Mouse (Mus musculus): ENCODE data around the gene Atg5. TPM values are rescaled to one million over a fixed set of nuclear protein-coding genes. Genes with fewer than 3 reads are reported as not detected.
"Not testable (repeated sequence)": the region's sequence is repeated elsewhere in the genome, so short reads cannot be mapped to it uniquely, and the experiment has no call there.

Gene Atg5
- polyA plus RNA-seq, 1 experiment, result 19.0 TPM

GRCm38 (mm10) chr10:44309250-44309649 lies 41.1 kb downstream of the Atg5 start:
- DNase-seq (ENCODE audit: extremely low spot score in 1 of 2, low spot score in 1 of 2), result no peak

DNA sequence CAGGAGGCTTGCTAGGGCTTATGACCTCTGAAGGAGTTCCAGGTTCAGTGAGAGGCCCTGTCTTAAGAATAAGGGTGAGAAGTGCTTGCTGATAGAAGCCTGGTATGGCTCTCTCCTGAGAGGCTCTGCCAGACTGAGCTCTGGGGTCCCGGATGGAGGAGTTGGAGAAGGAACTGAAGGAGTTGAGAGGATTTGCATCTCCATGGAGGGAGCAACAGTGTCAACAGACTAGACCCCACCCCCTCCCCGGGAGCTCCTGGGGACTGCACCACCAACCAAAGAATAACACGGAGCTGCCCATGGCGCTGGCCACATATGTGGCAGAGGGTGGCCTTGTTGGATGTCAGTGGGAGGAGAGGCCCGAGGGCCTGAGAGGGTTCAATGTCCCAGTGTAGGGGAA lies 47.1 kb downstream of the Atg5 start:
- no peak for DNase-seq (ENCODE audit: extremely low spot score in 1 of 2, low spot score in 1 of 2)

GRCm38 (mm10) chr10:44316280-44317270 lies 48.4 kb downstream of the Atg5 start:
- peak in 1 of 2 experiments; percentile 34 for DNase-seq (ENCODE audit: extremely low spot score in 1 of 2, low spot score in 1 of 2)

- no peak for DNase-seq (ENCODE audit: extremely low spot score in 1 of 2, low spot score in 1 of 2)
Measured at GRCm38 (mm10) chr10:44322166-44322565, 54.0 kb downstream of the Atg5 start.

- DNase-seq (ENCODE audit: extremely low spot score in 1 of 2, low spot score in 1 of 2), result no peak
Measured at GRCm38 (mm10) chr10:44323070-44323775, 55.1 kb downstream of the Atg5 start.

- no peak for DNase-seq (ENCODE audit: extremely low spot score in 1 of 2, low spot score in 1 of 2)
Measured at GRCm38 (mm10) chr10:44323836-44324235, 55.7 kb downstream of the Atg5 start.

DNA sequence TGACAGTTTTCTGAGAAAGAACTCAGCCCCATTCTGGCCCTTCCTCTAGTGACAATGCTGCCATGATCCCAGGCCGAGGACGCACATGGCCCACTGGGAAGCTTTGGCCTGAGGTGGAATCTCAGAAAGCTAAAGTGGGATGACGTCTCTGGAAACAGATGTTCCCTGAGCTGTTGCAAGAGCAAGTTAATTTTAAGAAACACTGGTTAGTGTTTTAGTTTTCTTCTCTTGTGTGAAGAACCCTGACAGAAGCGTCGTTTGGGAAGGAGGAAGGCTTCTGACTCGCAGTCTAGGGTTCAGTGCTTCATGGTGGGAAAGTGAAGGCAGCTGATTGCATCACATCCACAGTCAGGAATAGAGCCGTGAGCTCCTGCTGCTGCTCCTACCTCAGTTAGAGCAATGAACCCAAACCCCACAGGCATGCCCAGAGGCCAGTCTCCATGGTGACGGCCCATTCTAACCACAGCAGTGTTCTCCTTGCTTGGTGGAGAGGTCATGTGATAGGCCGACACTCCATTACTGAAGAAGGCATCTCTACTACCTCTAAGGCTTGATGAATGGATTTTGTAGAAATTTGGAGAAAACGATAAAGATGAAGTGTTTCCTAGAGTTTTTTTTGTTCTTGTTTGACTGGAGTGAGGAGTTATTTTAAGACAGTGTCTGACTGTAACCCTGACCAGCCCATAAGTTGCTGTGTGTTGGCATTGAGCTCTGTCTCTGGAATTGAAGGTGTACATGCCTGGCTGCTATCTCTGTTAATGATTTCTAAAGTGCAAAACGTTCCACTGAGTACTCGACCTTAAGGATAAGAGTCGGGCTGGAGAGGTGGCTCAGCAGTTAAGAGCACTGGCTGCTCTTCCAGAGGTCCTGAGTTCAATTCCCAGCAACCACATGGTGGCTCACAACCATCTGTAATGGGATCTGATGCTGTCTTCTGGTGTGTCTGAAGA lies 57.7 kb downstream of the Atg5 start:
- DNase-seq (ENCODE audit: extremely low spot score in 1 of 2, low spot score in 1 of 2), result no peak

DNA sequence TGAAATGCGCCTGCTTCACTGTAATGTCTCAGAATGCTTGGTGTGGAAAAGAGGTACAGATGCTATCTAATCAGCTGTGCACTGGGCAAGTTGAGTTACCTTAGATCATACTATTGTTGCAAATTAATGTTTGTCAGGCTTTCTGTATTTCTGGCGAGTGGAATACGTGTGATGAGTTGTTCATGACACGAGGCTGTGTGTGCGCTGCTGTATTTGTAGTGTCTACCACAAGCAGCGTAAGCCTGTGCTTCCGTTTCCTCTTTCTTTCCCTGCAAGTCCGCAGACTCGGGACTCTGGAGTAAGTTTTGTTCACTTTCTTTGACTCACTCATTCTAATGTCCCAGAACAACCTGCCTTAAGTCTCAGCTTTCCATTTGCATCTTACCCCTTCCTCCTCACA lies 58.9 kb downstream of the Atg5 start:
- DNase-seq (ENCODE audit: extremely low spot score in 1 of 2, low spot score in 1 of 2), result no peak

GRCm38 (mm10) chr10:44328347-44328746 lies 60.2 kb downstream of the Atg5 start:
- peak; percentile 17 to 82 for DNase-seq (ENCODE audit: extremely low spot score in 1 of 2, low spot score in 1 of 2)

- DNase-seq (ENCODE audit: extremely low spot score in 1 of 2, low spot score in 1 of 2), result no peak
Measured at GRCm38 (mm10) chr10:44330717-44331116, 62.6 kb downstream of the Atg5 start.

GRCm38 (mm10) chr10:44331469-44331868 lies 63.3 kb downstream of the Atg5 start:
- DNase-seq (ENCODE audit: extremely low spot score in 1 of 2, low spot score in 1 of 2), result no peak

- not testable (repeated sequence) for DNase-seq (ENCODE audit: extremely low spot score in 1 of 2, low spot score in 1 of 2)
Measured at GRCm38 (mm10) chr10:44332656-44333055, 64.5 kb downstream of the Atg5 start.

GRCm38 (mm10) chr10:44336641-44337382 lies 68.7 kb downstream of the Atg5 start:
- DNase-seq (ENCODE audit: extremely low spot score in 1 of 2, low spot score in 1 of 2), result not testable (repeated sequence)

DNA sequence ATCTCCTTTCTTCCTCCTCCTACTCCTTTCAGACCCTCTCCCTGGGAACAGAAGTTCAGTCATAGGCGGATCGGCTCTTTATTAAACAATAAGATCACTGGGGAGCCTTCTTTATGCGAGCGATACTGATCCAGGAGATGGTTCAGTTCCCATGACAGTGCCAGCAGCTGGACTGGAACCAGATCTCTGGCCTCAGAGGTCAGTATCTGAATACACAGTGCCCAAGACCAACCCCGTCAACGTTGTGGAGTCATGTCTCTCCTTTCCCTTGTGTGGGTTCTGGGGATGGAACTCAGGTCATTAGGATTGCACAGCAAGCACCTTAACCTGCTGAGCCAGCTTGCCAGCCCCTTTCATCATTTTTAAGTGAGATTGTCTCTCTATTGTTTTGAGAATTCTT lies 70.4 kb downstream of the Atg5 start:
- no peak for DNase-seq (ENCODE audit: extremely low spot score in 1 of 2, low spot score in 1 of 2)

DNA sequence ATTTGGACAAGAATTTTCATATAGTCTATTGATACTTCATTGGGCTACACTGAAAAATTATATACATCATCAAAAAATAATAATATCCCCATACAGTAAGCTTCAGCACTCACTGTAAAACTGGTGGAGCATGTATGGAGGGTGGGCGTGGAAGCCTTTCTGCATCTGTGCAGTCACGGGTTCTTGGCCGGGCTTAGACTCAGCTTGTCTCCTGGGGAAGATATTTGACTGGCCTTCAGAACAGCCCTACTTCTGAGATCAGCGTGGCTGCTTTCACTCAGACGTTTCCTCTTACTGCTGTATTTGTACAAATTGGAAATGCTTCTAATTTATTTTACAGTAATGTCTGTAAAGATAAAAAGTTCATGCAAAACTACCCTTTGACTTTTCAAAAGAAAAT lies 71.2 kb downstream of the Atg5 start:
- DNase-seq (ENCODE audit: extremely low spot score in 1 of 2, low spot score in 1 of 2), result no peak

DNA sequence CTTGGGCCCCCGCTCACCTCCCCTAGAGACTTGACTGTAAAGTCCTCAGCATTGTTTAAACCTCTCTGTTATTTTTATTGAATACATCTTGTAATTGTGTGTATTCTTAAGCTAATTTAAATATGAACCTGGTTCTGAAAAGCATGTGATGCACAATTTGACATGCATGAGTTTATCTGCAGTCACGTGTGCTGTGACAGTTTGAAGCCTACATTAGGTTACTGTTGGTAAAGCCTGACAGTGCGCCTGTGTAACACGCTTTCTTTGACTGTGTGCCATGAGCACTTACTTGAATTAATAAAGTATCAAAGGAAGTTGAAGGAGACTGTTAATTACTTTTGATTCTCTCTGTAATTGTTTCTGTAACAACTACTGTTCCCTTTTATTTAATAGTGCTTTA lies 72.8 kb downstream of the Atg5 start:
- DNase-seq (ENCODE audit: extremely low spot score in 1 of 2, low spot score in 1 of 2), result no peak

- DNase-seq (ENCODE audit: extremely low spot score in 1 of 2, low spot score in 1 of 2), result no peak
Measured at GRCm38 (mm10) chr10:44341826-44342521, 73.8 kb downstream of the Atg5 start.

- DNase-seq (ENCODE audit: extremely low spot score in 1 of 2, low spot score in 1 of 2), result no peak
Measured at GRCm38 (mm10) chr10:44343351-44343750, 75.2 kb downstream of the Atg5 start.

DNA sequence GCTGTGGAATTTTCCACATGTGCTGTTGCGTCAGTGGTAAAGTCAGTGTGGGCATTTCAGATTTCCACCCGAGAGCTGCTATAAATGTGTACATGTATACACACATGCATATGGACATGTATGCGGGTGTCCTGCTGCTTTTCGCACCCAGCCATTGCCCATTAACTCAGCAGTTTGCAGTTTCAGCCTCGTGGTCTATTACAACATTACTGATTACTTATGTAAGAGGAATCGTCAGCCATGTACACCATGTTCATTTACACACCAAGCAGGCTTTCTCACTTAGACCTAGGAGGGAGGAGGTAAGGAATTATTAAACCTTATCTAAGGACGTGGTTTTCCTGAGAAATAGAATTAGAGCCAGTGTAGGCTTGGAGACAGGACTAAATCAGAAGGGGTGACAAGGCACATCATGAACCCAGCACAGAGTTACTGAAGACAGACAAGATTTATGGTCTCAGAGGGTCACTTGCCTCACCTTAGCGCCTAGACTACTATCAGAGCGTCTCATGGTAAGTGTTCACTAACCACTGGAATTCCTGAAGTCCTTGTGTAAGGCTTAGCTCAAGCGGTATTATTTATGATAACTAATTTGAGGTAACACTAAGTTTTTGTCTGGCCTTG lies 79.5 kb downstream of the Atg5 start:
- DNase-seq (ENCODE audit: extremely low spot score in 1 of 2, low spot score in 1 of 2), result no peak

All from frontal cortex, adult 2 months (tissue).